Mouse (Mus musculus): ENCODE measurements at regions not wholly inside any gene's neighbourhood (a gene's known extent, or its start where the extent isn't known, plus 50 kb on each side); places are given as distances from the start of the nearest gene placed in this dataset.

DNA sequence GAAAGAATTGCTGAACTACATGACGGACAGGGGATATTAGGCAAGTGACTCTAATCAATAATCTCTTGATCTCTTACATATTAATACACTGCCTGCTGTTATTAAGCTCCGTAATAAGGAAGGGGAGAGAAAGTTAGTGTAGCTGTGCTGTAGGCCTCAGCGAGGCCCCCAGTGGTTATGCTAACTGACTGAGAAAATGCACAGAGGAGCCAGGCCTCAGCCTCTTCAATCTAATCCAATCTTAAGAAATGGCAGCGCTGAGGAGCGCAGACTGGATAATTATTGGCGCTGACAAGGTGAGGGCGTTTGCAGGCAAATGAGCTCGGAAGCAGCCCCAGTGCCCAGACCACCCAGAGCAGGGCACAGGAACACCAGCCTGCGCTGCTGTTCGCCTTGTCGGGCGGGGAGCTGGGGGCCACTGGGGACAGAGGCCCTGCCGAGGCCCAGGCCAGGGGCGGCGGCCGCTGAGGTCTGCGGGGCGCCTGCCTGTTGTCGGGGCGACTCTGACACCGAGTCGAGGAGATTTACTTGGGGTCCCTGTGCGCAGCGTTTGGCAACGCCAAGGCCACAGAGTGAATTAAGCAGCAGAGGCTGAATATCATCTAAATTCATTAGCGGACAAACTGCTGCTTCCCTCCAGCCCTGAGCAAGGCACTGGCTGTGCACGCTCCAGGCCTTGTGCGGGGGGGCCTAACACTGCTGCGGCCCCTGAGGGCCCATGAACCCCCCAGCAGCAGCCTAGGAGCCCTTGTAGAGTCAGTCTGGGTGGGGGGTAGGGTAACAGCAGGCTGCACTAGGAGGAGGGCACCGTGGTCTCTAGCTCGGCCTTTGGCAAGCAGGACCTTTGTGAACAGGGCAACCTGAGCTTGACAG lies 493.4 kb upstream of the Mki67 start:
- Histone ChIP-seq H3K27ac (replicated peaks) (peak overlapping the region; percentile 90), H3K4me3 (peak overlapping the region; percentile 44), H3K36me3 (no peaks in the 10 kb centered on the region), H3K9me3 (replicated peaks) (no peaks in the 10 kb centered on the region), H3K4me1 (peaks cover 37% of the 10 kb centered on the region), H3K27me3 (ENCODE audit: low read depth, poor library complexity, severe bottlenecking) (peaks cover 31% of the 10 kb centered on the region)
- DNase-seq (ENCODE audit: low spot score) = peak; percentile 53
- WGBS = 16% methylated on average over 31 of the region's 31 CpGs

DNA sequence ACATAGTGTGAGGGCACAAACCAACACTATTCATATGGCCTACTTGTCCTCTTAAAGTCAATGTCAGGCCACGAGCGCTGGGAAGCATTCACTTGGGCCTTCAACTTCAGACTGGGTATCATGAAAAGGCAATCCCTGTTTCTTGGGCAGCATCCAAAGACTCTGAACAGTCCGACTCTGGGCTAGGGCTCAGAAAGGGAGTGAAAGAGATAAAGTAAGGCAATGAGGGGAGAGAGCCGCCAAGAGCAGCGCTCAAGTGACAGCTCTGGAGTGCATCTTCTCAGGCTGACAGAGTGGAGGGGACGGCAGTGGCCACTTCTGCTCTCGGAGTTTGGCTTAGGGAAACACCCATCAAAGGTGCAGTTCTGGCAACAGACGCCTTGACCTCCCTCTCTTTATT lies 496.3 kb upstream of the Mki67 start:
- peaks cover 41% of the 10 kb centered on the region for H3K4me1 ChIP-seq
- DNase-seq (ENCODE audit: low spot score) = no peak
- no peaks in the 10 kb centered on the region for H3K36me3 ChIP-seq
- 83% methylated on average over 8 of the region's 8 CpGs for WGBS
- no peaks in the 10 kb centered on the region for H3K9me3 ChIP-seq (replicated peaks)
- no peak overlapping the region for H3K4me3 ChIP-seq
- no peak overlapping the region for H3K27ac ChIP-seq (replicated peaks)
- peaks cover 46% of the 10 kb centered on the region for H3K27me3 ChIP-seq (ENCODE audit: low read depth, poor library complexity, severe bottlenecking)

DNA sequence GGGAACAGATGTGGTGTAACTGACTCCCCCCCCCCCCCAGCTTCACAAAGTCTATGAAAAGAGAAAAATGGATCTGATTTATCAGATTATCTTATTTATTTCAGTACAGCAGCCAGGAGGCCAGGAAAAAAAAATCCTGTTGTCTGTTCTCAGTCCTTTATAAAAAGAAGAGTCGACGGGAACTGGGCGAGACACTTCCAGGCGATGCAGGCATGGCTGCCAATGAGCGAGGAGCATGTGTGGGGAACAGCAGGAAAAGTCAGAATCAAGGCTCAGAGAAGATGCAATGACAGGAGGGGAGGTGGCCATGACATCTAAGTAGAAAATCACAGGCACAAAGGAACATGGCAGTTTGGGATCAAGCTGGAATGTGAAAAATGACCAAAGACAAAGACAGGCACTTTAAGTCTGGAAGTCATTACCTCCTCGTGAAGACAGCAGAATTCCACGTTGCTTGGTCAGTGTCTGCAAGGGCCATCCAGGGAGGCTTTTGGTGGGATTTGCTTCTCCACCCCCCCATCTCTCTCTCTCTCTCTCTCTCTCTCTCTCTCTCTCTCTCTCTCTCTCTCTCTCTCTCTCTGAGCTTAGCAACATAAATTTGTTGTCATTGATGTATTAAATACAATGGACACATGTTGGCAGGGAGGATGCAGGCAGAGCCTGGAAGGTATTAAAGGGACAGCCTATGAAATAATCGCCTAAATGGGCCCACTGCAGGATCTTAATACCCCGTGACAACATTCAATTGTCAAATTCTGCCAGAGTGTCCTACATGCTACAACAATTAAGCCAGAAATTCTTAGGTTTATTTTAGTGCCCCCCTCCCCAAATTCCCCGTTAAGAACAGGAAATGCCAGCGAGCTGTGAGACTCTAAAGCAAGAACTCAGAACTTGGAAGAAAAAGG lies 497.1 kb upstream of the Mki67 start:
- no peak for DNase-seq (ENCODE audit: low spot score)
- Histone ChIP-seq H3K4me1 (peaks cover 44% of the 10 kb centered on the region), H3K4me3 (no peak overlapping the region), H3K27me3 (ENCODE audit: low read depth, poor library complexity, severe bottlenecking) (peaks cover 54% of the 10 kb centered on the region), H3K9me3 (replicated peaks) (no peaks in the 10 kb centered on the region), H3K27ac (replicated peaks) (peak overlapping the region; percentile 33; the same call in 1 of the 2 replicates), H3K36me3 (no peaks in the 10 kb centered on the region)
- WGBS = 62% methylated on average over 11 of the region's 11 CpGs

DNA sequence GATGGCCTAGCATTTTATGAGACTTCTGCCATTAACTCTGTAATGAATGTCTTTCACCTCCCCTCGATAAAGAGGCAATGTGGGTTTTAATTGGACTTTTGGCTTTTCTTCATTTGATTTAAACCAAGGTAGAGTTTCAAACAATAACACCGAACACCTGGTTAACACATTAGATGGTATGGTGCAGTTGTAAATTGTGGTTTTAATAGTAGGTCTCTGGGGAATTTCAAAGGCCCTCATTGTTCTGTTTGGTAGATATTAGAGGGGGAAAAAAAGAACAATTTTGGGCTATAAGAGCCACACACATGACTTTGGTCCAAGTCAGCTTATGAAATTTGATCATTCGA lies 497.8 kb upstream of the Mki67 start:
- no peaks in the 10 kb centered on the region for H3K9me3 ChIP-seq (replicated peaks)
- H3K27ac ChIP-seq (replicated peaks) = 0 out of 2 replicates have a peak overlapping the region, but pooled peaks have one; percentile 33
- H3K4me1 ChIP-seq = peaks cover 46% of the 10 kb centered on the region
- WGBS = 89% methylated on average over 3 of the region's 3 CpGs
- H3K36me3 ChIP-seq = no peaks in the 10 kb centered on the region
- no peak for DNase-seq (ENCODE audit: low spot score)
- peaks cover 55% of the 10 kb centered on the region for H3K27me3 ChIP-seq (ENCODE audit: low read depth, poor library complexity, severe bottlenecking)
- no peak overlapping the region for H3K4me3 ChIP-seq

DNA sequence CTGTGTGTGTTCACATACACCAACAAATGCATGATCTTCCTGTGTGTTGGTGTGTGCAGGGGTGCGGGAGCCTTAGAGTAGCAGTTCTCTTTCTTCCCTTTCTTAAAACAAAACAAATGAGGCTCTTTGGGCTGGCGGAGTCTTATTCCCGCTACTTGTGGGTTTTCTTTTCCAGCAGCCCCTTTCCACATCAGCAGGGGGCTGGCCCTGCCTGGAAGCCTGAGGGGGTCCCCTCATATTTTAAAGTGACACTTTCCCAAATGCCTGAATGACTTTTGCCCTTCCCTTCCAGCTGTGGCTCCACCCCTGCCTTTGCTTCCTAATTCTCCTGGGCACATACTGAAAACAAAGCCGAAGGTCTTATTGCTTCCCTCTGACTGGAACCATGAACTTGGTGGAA lies 498.3 kb upstream of the Mki67 start:
- no peaks in the 10 kb centered on the region for H3K9me3 ChIP-seq (replicated peaks)
- H3K36me3 ChIP-seq = no peaks in the 10 kb centered on the region
- no peak for DNase-seq (ENCODE audit: low spot score)
- H3K4me1 ChIP-seq = peaks cover 46% of the 10 kb centered on the region
- H3K27me3 ChIP-seq (ENCODE audit: low read depth, poor library complexity, severe bottlenecking) = peaks cover 54% of the 10 kb centered on the region
- H3K4me3 ChIP-seq = no peak overlapping the region
- 64% methylated on average over 4 of the region's 4 CpGs for WGBS
- 0 out of 2 replicates have a peak overlapping the region, but pooled peaks have one; percentile 14 for H3K27ac ChIP-seq (replicated peaks)

DNA sequence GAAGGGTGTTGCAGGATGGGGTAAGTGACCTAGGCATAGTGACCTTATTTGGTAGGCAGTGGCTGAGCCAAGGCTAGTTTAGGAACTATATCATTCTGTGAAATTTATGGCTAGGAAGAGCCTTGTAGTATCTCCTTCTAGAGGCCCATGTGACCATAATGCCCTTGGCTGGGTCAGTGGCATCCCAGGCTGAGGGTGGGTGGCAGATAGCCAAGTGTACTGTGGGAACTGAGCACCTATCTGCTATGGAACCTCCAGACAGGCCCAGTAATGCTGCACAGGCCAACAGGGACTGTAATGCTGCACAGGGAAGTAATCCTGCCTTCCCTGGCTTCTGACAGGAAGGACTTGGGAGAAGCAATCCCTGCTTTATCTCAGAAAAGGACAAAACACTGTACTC lies 500.6 kb upstream of the Mki67 start:
- Histone ChIP-seq H3K27me3 (ENCODE audit: low read depth, poor library complexity, severe bottlenecking) (peaks cover 34% of the 10 kb centered on the region), H3K4me3 (no peak overlapping the region), H3K36me3 (no peaks in the 10 kb centered on the region), H3K9me3 (replicated peaks) (no peaks in the 10 kb centered on the region), H3K27ac (replicated peaks) (no peak overlapping the region; the same call in 1 of the 2 replicates), H3K4me1 (peaks cover 59% of the 10 kb centered on the region)
- DNase-seq (ENCODE audit: low spot score) = no peak

DNA sequence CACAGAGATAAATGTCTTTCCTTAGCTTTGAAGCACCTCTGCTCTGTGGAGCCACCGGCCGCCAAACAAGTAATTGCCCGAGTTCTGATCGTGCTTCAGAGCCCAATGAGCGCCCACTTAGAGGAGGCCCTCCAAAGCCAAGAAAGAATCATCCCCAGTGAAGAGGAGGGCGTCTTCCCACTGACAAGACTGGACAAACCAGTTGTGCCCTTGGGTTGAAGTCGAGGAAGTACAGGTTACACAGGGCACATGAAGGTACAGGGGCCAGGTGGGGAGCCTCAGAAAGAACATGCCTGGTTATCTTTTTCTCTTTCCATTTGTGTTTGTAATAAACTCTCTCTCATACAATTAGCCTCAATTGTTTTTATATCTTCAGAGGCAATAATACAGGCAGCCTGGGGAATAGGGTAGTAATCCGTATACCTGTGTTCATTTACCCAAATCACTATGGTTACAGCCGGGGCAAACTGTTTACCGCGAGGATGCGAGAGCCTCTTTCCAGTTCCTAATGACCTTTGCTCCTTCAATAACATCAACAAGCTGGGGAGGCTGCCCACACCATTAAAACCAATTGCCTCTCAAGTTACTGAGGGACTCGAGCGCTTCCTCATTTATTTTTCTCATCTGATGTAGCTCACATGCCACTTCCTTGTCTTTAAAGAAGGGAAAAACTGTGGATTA lies 503.5 kb upstream of the Mki67 start:
- no peak for DNase-seq (ENCODE audit: low spot score)
- no peaks in the 10 kb centered on the region for H3K36me3 ChIP-seq
- WGBS = 45% methylated on average over 14 of the region's 14 CpGs
- peaks cover 24% of the 10 kb centered on the region for H3K27me3 ChIP-seq (ENCODE audit: low read depth, poor library complexity, severe bottlenecking)
- peak overlapping the region; percentile 88 for H3K27ac ChIP-seq (replicated peaks)
- no peaks in the 10 kb centered on the region for H3K9me3 ChIP-seq (replicated peaks)
- no peak overlapping the region for H3K4me3 ChIP-seq
- peaks cover 40% of the 10 kb centered on the region for H3K4me1 ChIP-seq

DNA sequence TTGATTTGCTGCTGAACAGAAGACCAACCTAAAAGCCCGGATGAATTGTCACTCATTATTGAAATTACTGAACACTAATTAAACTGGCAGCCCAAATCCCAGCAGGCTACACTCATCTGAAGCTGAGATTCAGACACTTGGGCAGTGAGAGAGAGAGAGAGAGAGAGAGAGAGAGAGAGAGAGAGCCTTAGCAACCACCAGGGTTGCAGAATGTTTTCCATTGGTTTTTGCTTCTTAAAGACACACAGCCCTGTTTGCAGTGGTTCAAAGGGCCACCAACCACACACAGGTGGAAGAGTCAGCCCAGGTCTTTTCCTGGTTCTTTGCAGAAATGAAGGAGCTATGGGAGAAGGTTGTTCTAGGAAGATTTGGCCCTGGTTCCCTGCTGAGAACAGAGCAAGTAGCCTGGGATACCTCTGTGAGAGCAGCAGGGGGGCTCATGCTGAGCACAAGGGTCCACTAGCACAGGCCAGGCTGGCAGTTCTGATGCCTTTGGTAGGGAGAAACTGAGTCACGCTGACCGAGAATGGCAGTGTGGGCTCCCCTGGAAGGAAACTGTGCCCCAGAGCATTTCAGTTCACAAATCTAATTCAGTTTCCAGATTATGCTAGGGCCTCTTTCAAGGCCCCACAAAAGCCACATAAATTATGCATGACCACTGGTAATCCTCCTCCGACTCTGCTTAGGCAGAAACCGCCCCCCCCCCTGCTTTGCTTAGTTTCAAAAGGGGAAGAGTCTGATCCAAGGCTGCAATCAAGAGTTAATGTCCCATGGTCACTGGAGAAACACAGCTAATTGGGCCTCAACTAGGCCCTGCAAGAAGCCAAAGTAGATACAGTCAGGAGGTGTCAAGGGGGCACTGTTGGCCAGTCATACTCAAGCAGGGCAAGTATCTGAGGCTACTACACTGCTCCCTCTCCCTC lies 504.3 kb upstream of the Mki67 start:
- no peaks in the 10 kb centered on the region for H3K36me3 ChIP-seq
- peak; percentile 83 for DNase-seq (ENCODE audit: low spot score)
- H3K4me1 ChIP-seq = peaks cover 38% of the 10 kb centered on the region
- no peaks in the 10 kb centered on the region for H3K9me3 ChIP-seq (replicated peaks)
- H3K27me3 ChIP-seq (ENCODE audit: low read depth, poor library complexity, severe bottlenecking) = peaks cover 21% of the 10 kb centered on the region
- peak overlapping the region; percentile 88 for H3K27ac ChIP-seq (replicated peaks)
- peak overlapping the region; percentile 23; the same call in 1 of the 2 replicates for H3K4me3 ChIP-seq
- WGBS = 15% methylated on average over 5 of the region's 5 CpGs

DNA sequence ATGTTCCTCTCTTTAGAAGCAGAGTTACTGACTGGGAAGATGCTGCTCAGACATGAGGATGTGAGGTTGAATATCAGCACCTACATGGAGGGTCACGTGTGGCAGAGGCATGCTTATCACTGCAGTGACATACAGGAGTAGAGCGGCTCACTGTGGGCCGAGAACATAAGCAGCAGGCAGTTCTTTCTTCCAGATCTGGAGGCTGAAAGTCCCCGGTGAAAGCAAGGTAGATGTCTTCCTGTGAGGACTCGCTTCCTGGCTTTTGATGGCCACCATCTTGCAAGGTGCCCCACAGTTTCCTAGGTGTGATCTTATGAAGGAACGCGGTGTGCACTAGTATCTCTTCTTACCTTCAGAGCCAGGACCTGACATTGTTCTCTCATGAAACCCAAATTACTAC lies 505.5 kb upstream of the Mki67 start:
- H3K36me3 ChIP-seq = no peaks in the 10 kb centered on the region
- H3K27me3 ChIP-seq (ENCODE audit: low read depth, poor library complexity, severe bottlenecking) = peaks cover 17% of the 10 kb centered on the region
- DNase-seq (ENCODE audit: low spot score) = no peak
- WGBS = 94% methylated on average over 7 of the region's 7 CpGs
- no peaks in the 10 kb centered on the region for H3K9me3 ChIP-seq (replicated peaks)
- H3K4me3 ChIP-seq = no peak overlapping the region
- H3K27ac ChIP-seq (replicated peaks) = peak overlapping the region; percentile 88
- H3K4me1 ChIP-seq = peaks cover 40% of the 10 kb centered on the region

DNA sequence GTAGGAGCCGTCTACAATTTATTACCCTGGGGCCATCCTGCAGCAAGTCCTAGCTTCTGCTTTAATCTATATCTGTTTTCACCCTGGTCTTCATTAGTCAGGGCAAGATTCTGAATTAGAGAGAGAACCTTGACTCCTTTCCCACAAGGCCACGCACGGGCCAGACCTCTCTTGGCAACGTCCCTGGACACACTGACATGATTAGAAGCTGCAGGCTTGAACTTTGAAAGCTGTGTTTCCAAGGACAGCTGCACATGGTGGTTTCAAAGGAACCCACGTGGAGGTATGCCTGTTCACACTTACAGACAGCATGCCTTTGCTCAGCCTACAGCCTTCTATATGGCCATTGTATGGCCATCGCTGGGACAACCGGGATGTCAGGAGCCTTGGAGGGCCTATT lies 509.9 kb upstream of the Mki67 start:
- WGBS = 87% methylated on average over 7 of the region's 7 CpGs
- Histone ChIP-seq H3K4me3 (no peak overlapping the region), H3K36me3 (no peaks in the 10 kb centered on the region), H3K4me1 (peaks cover 13% of the 10 kb centered on the region), H3K27ac (replicated peaks) (0 out of 2 replicates have a peak overlapping the region, but pooled peaks have one; percentile 10), H3K27me3 (ENCODE audit: low read depth, poor library complexity, severe bottlenecking) (no peaks in the 10 kb centered on the region; the same call in 1 of the 2 replicates), H3K9me3 (replicated peaks) (no peaks in the 10 kb centered on the region)
- no peak for DNase-seq (ENCODE audit: low spot score)

DNA sequence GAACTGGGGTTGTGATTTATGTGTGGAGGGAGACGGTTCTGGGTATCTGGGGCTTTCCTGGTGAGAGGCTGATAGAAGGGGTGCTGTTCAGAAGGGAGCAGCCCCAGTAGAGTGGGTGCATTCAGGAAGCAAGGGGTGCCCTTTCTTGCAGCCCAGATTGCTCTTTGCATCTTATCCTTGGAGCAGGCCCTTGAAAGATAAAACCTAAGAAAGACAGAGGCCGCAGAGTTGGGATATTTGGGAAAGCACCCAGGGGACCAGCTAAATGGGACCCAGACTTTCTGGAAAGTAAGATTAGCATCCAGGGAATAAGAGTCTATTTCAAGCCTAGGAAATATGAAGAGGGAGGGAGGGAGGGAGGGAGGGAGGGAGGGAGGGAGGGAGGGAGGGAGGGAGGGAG lies 512.2 kb upstream of the Mki67 start:
- Histone ChIP-seq H3K9me3 (replicated peaks) (no peaks in the 10 kb centered on the region), H3K27me3 (ENCODE audit: low read depth, poor library complexity, severe bottlenecking) (no peaks in the 10 kb centered on the region; the same call in 1 of the 2 replicates), H3K4me3 (no peak overlapping the region), H3K4me1 (peaks cover 5% of the 10 kb centered on the region; the same call in 1 of the 2 replicates), H3K27ac (replicated peaks) (no peak overlapping the region), H3K36me3 (no peaks in the 10 kb centered on the region)
- no peak for DNase-seq (ENCODE audit: low spot score)
- WGBS = 94% methylated on average over 2 of the region's 2 CpGs
